Mouse (Mus musculus): ENCODE data around the gene Gpr180.

DNA sequence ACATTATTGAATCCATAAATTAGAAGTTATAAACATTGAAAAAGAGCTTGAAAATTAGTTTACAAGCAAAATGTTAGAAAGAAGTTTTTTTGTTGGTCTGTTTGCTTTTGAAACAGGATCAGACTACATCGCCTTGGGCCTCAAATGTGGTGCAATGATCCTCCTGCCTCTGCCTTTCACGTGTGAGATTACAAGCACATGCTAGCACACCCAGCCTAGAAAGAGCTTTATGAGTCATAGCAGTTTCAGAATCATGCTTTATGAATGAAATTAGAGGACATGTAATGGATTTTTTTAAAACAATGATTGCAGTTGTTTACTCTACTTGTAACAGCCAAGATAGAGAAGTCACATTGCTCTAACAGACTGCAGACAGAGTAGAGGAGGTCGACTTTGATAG is 24.8 kb downstream of the Gpr180 start:
- TF ChIP-seq CTCF (IDR thresholded peaks at IDR 0.05; ENCODE audit: extremely low read depth, insufficient read depth, insufficient read length, insufficient replicate concordance) (no peak), POLR2A (IDR thresholded peaks at IDR 0.05; ENCODE audit: low read depth, low read length) (no peak)
